Mouse (Mus musculus) heart, adult 2 months (tissue): ENCODE measurements around the gene 4930539E08Rik. TPM values are rescaled to one million over a fixed set of nuclear protein-coding genes. Genes with fewer than 3 reads are reported as not detected.

Experiments
- DNase-seq, 2 experiments: peaks; one replicate each; pipeline ENCODE4 v3.0.0; 2021
- H3K27ac ChIP-seq: fragments of 200-600 bp; 2 replicates; pipeline ENCODE4 v1.8.1; 2022
- H3K27me3 ChIP-seq: fragments of 200-500 bp; 2 replicates; pipeline ENCODE4 v1.6.1; 2012; ENCODE audit warnings: mild to moderate bottlenecking, low read length, inconsistent platforms, mixed read lengths; ENCODE audit not compliant: control insufficient read depth, insufficient read depth
- H3K36me3 ChIP-seq: fragments of 200-500 bp; 2 replicates; pipeline ENCODE4 v1.6.1; 2012; ENCODE audit warnings: low read length, inconsistent platforms; ENCODE audit not compliant: control insufficient read depth, insufficient read depth
- H3K4me1 ChIP-seq: fragments of 200-500 bp; 2 replicates; pipeline ENCODE4 v1.6.1; 2011; ENCODE audit warnings: low read length; ENCODE audit not compliant: control insufficient read depth, insufficient read depth
- H3K4me3 ChIP-seq: fragments of 200-600 bp; 2 replicates; pipeline ENCODE4 v1.8.1; 2022
- H3K79me2 ChIP-seq: fragments of 200-500 bp; replicated peaks from 2 replicates; pipeline ENCODE4 v1.6.1; 2012; ENCODE audit warnings: mild to moderate bottlenecking, inconsistent platforms, low read length, moderate library complexity, mixed read lengths; ENCODE audit not compliant: control insufficient read depth, insufficient read depth
- H3K9ac ChIP-seq: fragments of 200-500 bp; 2 replicates; pipeline ENCODE4 v1.6.1; 2012; ENCODE audit warnings: low read depth, mild to moderate bottlenecking, control low read depth, inconsistent platforms, low read length, mixed read lengths
- CTCF ChIP-seq: fragments of 200-600 bp; IDR thresholded peaks from 2 replicates; pipeline ENCODE4 v1.8.1; 2022; ENCODE audit warnings: antibody characterized with exemption, mild to moderate bottlenecking, moderate library complexity
- EP300 ChIP-seq: fragments of 200-500 bp; IDR thresholded peaks from 2 replicates; pipeline ENCODE4 v1.6.1; 2011; ENCODE audit warnings: low read depth, low read length, control low read depth; ENCODE audit not compliant: insufficient read depth
- POLR2A ChIP-seq: fragments of 200-500 bp; IDR thresholded peaks from 2 replicates; pipeline ENCODE4 v1.6.1; 2011; ENCODE audit warnings: mild to moderate bottlenecking, low read depth, low read length, control low read depth; ENCODE audit not compliant: insufficient read depth
- WGBS: fragments of 180-500 bp; shearing (Covaris S2); methylation state at CpG from one replicate; pipeline ENCODE4 v1.1.7; 2018; 5-methylcytosine and 5-hydroxymethylcytosine counted together
- intact Hi-C: fragments of 180-260 bp; cut with DNase I; formaldehyde crosslinking; loops from one replicate; pipeline ENCODE4 v1.15.1; 2025
- polyA plus RNA-seq: library from polyadenylated mRNA; depleted of rRNA; stranded (reverse); fragments of >200 nt; gene quantifications from 2 replicates; pipeline ENCODE4 v1.2.3, GENCODE M21; 2012
- total RNA-seq, 2 experiments: library from RNA; stranded (reverse); gene quantifications; 2 replicates each; pipeline ENCODE4 v1.2.3; 2021

Gene 4930539E08Rik
- total and polyA plus RNA-seq, 3 experiments, result 0.08 TPM; not detected in 2

DNA sequence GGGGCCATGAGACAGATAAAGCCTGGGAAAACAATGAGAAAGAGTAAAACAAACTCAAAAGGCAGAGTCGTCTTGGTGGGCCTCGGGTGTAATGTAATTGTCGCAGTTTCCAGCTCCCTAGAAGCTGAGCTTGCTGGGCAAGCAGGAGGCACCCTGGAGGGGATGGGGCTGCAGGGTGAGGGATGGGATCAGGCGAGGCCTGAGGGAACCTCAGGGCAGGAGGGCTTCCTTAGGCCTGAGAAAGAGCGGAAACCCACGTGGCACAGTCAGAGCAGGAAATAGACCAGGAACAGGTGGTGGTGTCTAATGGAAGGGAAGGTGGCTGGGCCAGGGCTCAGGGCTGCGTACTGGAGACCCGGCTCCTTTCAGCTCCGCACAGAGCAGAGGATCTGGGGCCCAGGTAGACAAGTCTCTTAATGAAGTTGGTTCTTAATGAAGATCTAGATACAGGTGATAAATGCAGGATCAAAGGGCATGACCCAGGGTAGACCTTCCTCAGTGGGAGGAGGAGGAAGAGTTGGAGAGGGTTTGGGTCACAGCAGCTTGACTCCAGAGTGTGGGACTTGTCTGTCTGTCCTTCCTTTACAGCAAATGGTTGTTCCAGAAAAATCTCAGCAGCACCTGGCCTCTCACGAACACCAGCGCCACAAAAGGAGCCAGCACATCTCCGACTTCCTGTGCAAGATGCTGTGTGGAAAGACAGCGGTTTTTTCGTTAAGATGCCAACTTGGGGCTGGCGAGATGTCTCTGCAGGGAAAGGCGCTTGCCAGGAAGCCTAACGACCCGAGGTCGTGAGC, 19.2 kb upstream of the 4930539E08Rik start:
- TF ChIP-seq POLR2A (no peak), EP300 (no peak), CTCF (no peak)
- Histone ChIP-seq H3K79me2 (no peaks in the 10 kb centered on the region), H3K4me3 (no peak overlapping the region), H3K27ac (no peak overlapping the region), H3K27me3 (no peaks in the 10 kb centered on the region), H3K36me3 (no peaks in the 10 kb centered on the region), H3K4me1 (peaks cover 7% of the 10 kb centered on the region), H3K9ac (no peak overlapping the region)
- 66% methylated on average over 19 of the region's 19 CpGs for WGBS
- intact Hi-C loops, result loop anchor here (5.0 kb wide), 1 partner anchor 88 kb away; no protein-coding TSS in a partner anchor
- DNase-seq, result no peak

- WGBS, result 88% methylated on average over 4 of the region's 4 CpGs
- TF ChIP-seq POLR2A, result no peak
- TF ChIP-seq EP300, result no peak
- no peak for TF ChIP-seq CTCF
- H3K27ac ChIP-seq, result no peak overlapping the region
These were observed 17.1 kb upstream of the 4930539E08Rik start for GRCm38 (mm10) chr17:28932274-28932673.

GRCm38 (mm10) chr17:28931436-28932211, 16.5 kb upstream of the 4930539E08Rik start:
- 74% methylated on average over 18 of the region's 18 CpGs for WGBS
- peak overlapping the region; percentile 65 for H3K27ac ChIP-seq
- DNase-seq, result no peak
- no peak for TF ChIP-seq POLR2A
- no peak for TF ChIP-seq EP300
- TF ChIP-seq CTCF, result no peak
- H3K79me2 ChIP-seq, result no peaks in the 10 kb centered on the region
- intact Hi-C loops, result loop anchor here (1.0 to 5.0 kb wide), 2 partner anchors 21 to 91 kb away; no protein-coding TSS in a partner anchor
- H3K9ac ChIP-seq, result no peak overlapping the region
- H3K36me3 ChIP-seq, result no peaks in the 10 kb centered on the region
- peaks cover 10% of the 10 kb centered on the region for H3K4me1 ChIP-seq
- no peaks in the 10 kb centered on the region for H3K27me3 ChIP-seq
- no peak overlapping the region for H3K4me3 ChIP-seq

More at GRCm38 (mm10) chr17:28932274-28932673, 17.1 kb upstream of the 4930539E08Rik start:
- Histone ChIP-seq H3K27me3 (no peaks in the 10 kb centered on the region), H3K4me1 (peaks cover 8% of the 10 kb centered on the region), H3K9ac (no peak overlapping the region), H3K36me3 (no peaks in the 10 kb centered on the region), H3K4me3 (no peak overlapping the region), H3K79me2 (no peaks in the 10 kb centered on the region)
- no peak for DNase-seq
- intact Hi-C loops, result loop anchor here (5.0 kb wide), 1 partner anchor 90 kb away; no protein-coding TSS in a partner anchor

DNA sequence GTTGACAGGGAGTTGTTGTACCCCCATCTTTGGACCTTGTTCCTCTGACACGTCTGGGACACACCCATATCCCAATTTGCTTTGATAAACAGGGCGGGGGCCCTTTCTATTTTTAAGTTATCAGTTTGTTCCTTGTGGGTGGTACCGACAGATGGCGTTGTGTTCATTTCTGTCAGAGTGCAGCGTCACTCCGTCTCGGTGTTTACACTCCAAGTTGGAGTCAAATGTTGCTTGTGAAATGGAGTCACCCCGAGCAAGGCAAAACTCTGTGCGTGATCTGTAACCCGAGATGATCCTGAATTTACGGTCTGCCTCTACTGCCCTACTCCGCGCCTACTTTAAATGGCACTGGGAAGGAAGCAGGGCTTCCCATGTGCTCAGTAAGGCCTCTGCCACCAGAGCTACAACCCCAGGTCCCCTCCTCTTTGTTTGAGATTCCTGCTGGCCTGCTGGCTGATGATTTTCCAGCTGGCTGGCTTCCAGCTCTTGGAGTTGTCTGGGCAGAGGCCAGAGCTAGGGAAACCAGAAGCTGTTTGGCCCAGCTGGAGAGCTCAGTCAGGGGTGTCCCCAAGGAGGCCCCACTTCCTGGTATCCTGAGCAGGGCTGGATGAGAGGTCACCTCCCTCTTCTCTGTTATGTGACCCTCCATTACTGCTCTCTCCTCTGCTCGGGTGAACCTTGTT, 15.4 kb upstream of the 4930539E08Rik start:
- H3K9ac ChIP-seq, result 0 out of 2 replicates have a peak overlapping the region, but pooled peaks have one; percentile 4
- H3K4me3 ChIP-seq, result peak overlapping the region; percentile 8; the same call in 1 of the 2 replicates
- peak overlapping the region; percentile 65 for H3K27ac ChIP-seq
- intact Hi-C loops, result loop anchor here (1.0 to 5.0 kb wide), 2 partner anchors 22 to 92 kb away; no protein-coding TSS in a partner anchor
- H3K79me2 ChIP-seq, result no peaks in the 10 kb centered on the region
- TF ChIP-seq CTCF, result peak; percentile 67
- 0 out of 2 replicates have a peak, but pooled peaks have one; percentile 9 for TF ChIP-seq POLR2A
- TF ChIP-seq EP300, result peak; percentile 80
- H3K4me1 ChIP-seq, result peaks cover 10% of the 10 kb centered on the region
- no peaks in the 10 kb centered on the region for H3K36me3 ChIP-seq
- H3K27me3 ChIP-seq, result no peaks in the 10 kb centered on the region
- 6% methylated on average over 14 of the region's 14 CpGs for WGBS
- peak; percentile 93 to 95 for DNase-seq

GRCm38 (mm10) chr17:28929369-28929768, 14.2 kb upstream of the 4930539E08Rik start:
- Histone ChIP-seq H3K36me3 (no peaks in the 10 kb centered on the region), H3K4me1 (peaks cover 10% of the 10 kb centered on the region), H3K79me2 (no peaks in the 10 kb centered on the region), H3K4me3 (no peak overlapping the region), H3K27me3 (no peaks in the 10 kb centered on the region), H3K9ac (no peak overlapping the region), H3K27ac (no peak overlapping the region; the same call in 1 of the 2 replicates)
- TF ChIP-seq EP300, result no peak
- no peak for TF ChIP-seq CTCF
- TF ChIP-seq POLR2A, result no peak
- intact Hi-C loops, result loop anchor here (5.0 kb wide), 3 partner anchors 127 to 237 kb away; partner anchors contain the start of genes Brpf3, Mapk14 and Slc26a8
- 93% methylated on average over 4 of the region's 4 CpGs for WGBS
- DNase-seq, result no peak
